Mouse (Mus musculus) heart, postnatal 0 days (tissue): ENCODE data around the gene Zpbp2. TPM values are rescaled to one million over a fixed set of nuclear protein-coding genes. Genes with fewer than 3 reads are reported as not detected.

Experiments used
- ATAC-seq: fragments of 200-750 bp; cut with Nextera tagmentation; 2 replicates; pipeline ENCODE4 v1.8.0; 2017; ENCODE audit warnings: low read depth, moderate number of reproducible peaks, moderate library complexity; ENCODE audit not compliant: insufficient read depth
- DNase-seq: peaks from one replicate; pipeline ENCODE4 v3.0.0-alpha.2; 2016; ENCODE audit warnings: low spot score
- H3K27ac ChIP-seq: fragments of 300-500 bp; sonication (generic); 2 replicates; pipeline ENCODE4 v1.5.1; 2014; ENCODE audit warnings: low read depth, mild to moderate bottlenecking
- H3K27me3 ChIP-seq: fragments of 300-500 bp; sonication (generic); 2 replicates; pipeline ENCODE4 v1.6.1; 2014; ENCODE audit warnings: low read length, mixed read lengths; ENCODE audit not compliant: control insufficient read depth, insufficient read depth
- H3K36me3 ChIP-seq: fragments of 300-500 bp; sonication (generic); replicated peaks from 2 replicates; pipeline ENCODE4 v1.6.1; 2014; ENCODE audit warnings: low read length, mixed read lengths; ENCODE audit not compliant: control insufficient read depth, insufficient read depth
- H3K4me1 ChIP-seq: fragments of 300-500 bp; sonication (generic); 2 replicates; pipeline ENCODE4 v1.6.1; 2014; ENCODE audit warnings: antibody characterized with exemption; ENCODE audit not compliant: control insufficient read depth, insufficient read depth
- H3K4me2 ChIP-seq: fragments of 300-500 bp; sonication (generic); 2 replicates; pipeline ENCODE4 v1.6.1; 2014; ENCODE audit warnings: low read depth, mild to moderate bottlenecking, low read length, moderate library complexity
- H3K4me3 ChIP-seq: fragments of 300-500 bp; sonication (generic); 2 replicates; pipeline ENCODE4 v1.5.1; 2014; ENCODE audit warnings: low read depth, low read length
- H3K9ac ChIP-seq: fragments of 300-500 bp; sonication (generic); replicated peaks from 2 replicates; pipeline ENCODE4 v1.6.1; 2014; ENCODE audit warnings: low read depth, low read length, mixed read lengths
- H3K9me3 ChIP-seq: fragments of 300-500 bp; sonication (generic); replicated peaks from 2 replicates; pipeline ENCODE4 v1.6.1; 2016; ENCODE audit warnings: low read length; ENCODE audit not compliant: control insufficient read depth
- CTCF ChIP-seq: IDR thresholded peaks from 2 replicates; pipeline ENCODE4 v1.5.1; 2016; ENCODE audit warnings: antibody characterized with exemption, control low read depth, low read depth
- EP300 ChIP-seq: IDR thresholded peaks from 2 replicates; pipeline ENCODE4 v1.6.1; 2016; ENCODE audit warnings: antibody characterized with exemption, low read depth
- WGBS: fragments of 180-500 bp; shearing (Covaris S2); extraction: QIAGEN DNeasy Blood & Tissue Kit; methylation state at CpG from one replicate; pipeline ENCODE4 v1.1.7; 2014; 5-methylcytosine and 5-hydroxymethylcytosine counted together
- polyA plus RNA-seq: library from polyadenylated mRNA; unstranded; fragments of >200 nt; fragmentation: Nextera tagmentation; extraction: Ambion mirVana; gene quantifications from 2 replicates; pipeline ENCODE4 v1.2.1, GENCODE M21; 2015
- total RNA-seq: library from RNA; depleted of rRNA; stranded (reverse); fragments of >200 nt; gene quantifications from 2 replicates; pipeline ENCODE4 v1.2.3, GENCODE M21; 2014; ENCODE audit warnings: low replicate concordance

Zpbp2 gene
- total and polyA plus RNA-seq, 2 experiments from 2014 or later: 0.14 TPM; not detected in 1

DNA sequence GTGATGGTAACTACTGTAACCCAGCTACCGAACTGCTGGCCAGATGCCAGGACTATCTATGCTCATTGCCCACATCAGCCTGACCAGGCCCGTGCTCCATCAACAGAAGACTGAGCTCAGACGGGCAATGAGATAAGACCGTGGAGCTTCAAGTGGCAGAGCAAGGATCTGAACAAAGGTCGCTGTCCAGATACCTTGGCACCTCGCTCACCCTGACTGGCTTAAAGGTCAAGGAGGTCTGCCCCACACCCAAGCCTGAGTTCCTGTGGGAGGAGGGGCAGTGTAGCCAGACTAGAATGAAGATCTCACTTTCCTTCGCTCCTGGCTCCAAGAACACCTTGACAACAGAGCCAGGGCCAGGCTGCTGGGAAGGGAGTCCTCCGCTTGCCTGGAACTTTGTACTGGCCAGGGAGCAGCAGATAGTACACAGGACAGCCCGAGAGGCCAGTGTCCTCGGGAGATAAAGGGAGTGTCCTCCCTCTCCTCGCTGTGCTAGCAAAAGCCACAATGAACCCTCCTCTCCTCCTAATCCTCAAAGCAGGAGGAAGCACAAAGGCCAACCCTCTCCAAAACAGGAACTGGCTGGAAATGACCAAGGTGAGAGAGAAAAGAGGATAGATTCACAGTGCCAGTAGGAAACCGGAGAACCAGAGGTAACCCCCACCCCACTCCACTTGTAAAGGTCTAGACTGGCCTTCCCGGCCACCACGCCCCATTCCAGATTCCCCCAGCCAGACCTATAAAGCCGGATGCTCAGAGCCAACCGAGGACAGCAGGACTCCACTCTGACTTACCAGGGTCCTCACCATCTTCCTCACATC lies 29.6 kb downstream of the Zpbp2 start:
- no peak overlapping the region for H3K27ac ChIP-seq

GRCm38 (mm10) chr11:98581286-98582029 lies 30.6 kb downstream of the Zpbp2 start:
- 63% methylated on average over 17 of the region's 17 CpGs for WGBS
- H3K9ac ChIP-seq: no peak overlapping the region
- H3K4me3 ChIP-seq: no peak overlapping the region
- H3K27ac ChIP-seq: no peak overlapping the region
- DNase-seq (no peak), ATAC-seq (no peak)
- peaks cover 19% of the 10 kb centered on the region; the same call in 1 of the 2 replicates for H3K4me1 ChIP-seq
- no peaks in the 10 kb centered on the region for H3K9me3 ChIP-seq
- H3K27me3 ChIP-seq: no peaks in the 10 kb centered on the region
- TF ChIP-seq CTCF: no peak
- no peak for TF ChIP-seq EP300
- H3K36me3 ChIP-seq: peaks cover 22% of the 10 kb centered on the region
- H3K4me2 ChIP-seq: no peak overlapping the region

More for the DNA sequence above, 29.6 kb downstream of the Zpbp2 start:
- Histone ChIP-seq H3K27me3 (no peaks in the 10 kb centered on the region), H3K36me3 (peaks cover 22% of the 10 kb centered on the region), H3K4me1 (peaks cover 12% of the 10 kb centered on the region; the same call in 1 of the 2 replicates), H3K9ac (no peak overlapping the region), H3K9me3 (no peaks in the 10 kb centered on the region), H3K4me2 (no peak overlapping the region), H3K4me3 (no peak overlapping the region)
- DNase-seq (no peak), ATAC-seq (peak; percentile 36)
- WGBS: 40% methylated on average over 16 of the region's 16 CpGs
- TF ChIP-seq EP300: no peak
- no peak for TF ChIP-seq CTCF

DNA sequence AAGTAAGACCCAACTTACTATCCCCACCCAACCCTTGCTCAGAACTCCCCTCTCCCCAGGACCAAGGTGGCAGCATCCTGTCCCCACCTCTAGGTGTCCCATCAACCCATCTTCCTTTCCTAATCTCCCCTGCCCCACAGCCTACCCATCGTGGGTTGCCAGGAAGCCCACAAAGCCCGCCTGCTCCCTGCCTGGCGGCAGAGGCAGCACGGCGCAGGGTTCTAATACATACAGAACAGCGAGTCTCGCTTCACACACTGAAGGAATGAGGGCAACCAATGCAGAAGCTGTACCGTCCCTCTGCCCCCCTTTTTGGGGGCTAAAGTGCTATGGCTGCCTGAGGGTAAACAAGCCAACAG lies 31.1 kb downstream of the Zpbp2 start:
- ATAC-seq (no peak), DNase-seq (no peak)
- no peaks in the 10 kb centered on the region for H3K9me3 ChIP-seq
- H3K9ac ChIP-seq: no peak overlapping the region
- 77% methylated on average over 8 of the region's 8 CpGs for WGBS
- H3K4me3 ChIP-seq: no peak overlapping the region
- TF ChIP-seq EP300: no peak
- no peak for TF ChIP-seq CTCF
- no peak overlapping the region for H3K4me2 ChIP-seq
- H3K4me1 ChIP-seq: peaks cover 19% of the 10 kb centered on the region; the same call in 1 of the 2 replicates
- peaks cover 22% of the 10 kb centered on the region for H3K36me3 ChIP-seq
- no peak overlapping the region for H3K27ac ChIP-seq
- no peaks in the 10 kb centered on the region for H3K27me3 ChIP-seq

DNA sequence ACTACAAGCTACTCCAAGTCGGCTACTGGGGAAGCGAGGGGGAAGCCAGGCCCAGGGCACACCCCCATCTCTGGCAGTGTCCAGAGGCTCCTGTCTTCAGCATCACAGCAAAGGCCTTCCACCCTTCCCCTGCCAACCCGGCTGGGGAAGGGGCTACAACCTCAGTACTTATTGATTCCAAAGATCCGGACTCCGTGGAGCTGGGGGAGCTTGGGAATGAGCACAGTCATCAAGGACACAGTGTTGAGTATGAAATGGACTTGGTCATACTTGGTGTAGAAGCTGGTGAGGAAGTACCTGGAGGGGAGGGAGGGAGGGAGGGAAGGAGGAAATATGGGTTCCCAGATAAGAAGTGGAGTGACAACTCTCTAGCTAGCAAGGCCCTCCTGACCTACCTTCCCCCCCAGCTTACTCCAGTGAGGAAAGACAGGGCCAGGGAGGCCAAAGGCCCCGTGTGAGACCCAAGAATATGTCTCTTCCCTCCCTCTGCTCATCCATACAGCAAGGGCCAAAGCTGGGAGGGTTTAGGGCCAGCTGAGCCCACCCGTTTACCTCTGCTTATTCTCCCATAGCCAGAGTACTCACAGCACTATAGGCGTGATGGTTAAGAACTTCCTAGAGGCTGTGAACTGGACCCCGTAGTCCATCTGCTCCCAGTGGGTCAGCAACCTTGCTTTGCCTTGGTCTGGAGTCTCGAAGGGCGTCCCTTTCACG lies 31.8 kb downstream of the Zpbp2 start:
- ATAC-seq (no peak), DNase-seq (no peak)
- WGBS: 78% methylated on average over 12 of the region's 12 CpGs
- Histone ChIP-seq H3K9ac (no peak overlapping the region), H3K27ac (no peak overlapping the region), H3K36me3 (peaks cover 22% of the 10 kb centered on the region), H3K4me1 (peaks cover 22% of the 10 kb centered on the region; the same call in 1 of the 2 replicates), H3K27me3 (no peaks in the 10 kb centered on the region), H3K9me3 (no peaks in the 10 kb centered on the region), H3K4me3 (no peak overlapping the region), H3K4me2 (no peak overlapping the region)
- no peak for TF ChIP-seq CTCF

- Histone ChIP-seq H3K27ac (no peak overlapping the region), H3K4me1 (peaks cover 26% of the 10 kb centered on the region), H3K27me3 (no peaks in the 10 kb centered on the region), H3K9me3 (no peaks in the 10 kb centered on the region), H3K9ac (no peak overlapping the region), H3K4me3 (no peak overlapping the region), H3K36me3 (peaks cover 22% of the 10 kb centered on the region), H3K4me2 (no peak overlapping the region)
- no peak for DNase-seq
- no peak for ATAC-seq
- 75% methylated on average over 3 of the region's 3 CpGs for WGBS
- no peak for TF ChIP-seq EP300
- no peak for TF ChIP-seq CTCF
Measured at GRCm38 (mm10) chr11:98583265-98583552, 32.3 kb downstream of the Zpbp2 start.
